Mouse (Mus musculus) thymus, adult 2 months (tissue): ENCODE measurements around the gene Ift122.

ENCODE experiments used
- CTCF ChIP-seq: fragments of 200-500 bp; IDR thresholded peaks from 2 replicates; pipeline ENCODE4 v1.5.1; 2012; ENCODE audit warnings: mild to moderate bottlenecking, control low read depth, low read length, moderate library complexity, borderline replicate concordance; ENCODE audit not compliant: control insufficient read depth, poor library complexity, insufficient read depth; ENCODE audit errors: extremely low read depth
- POLR2A ChIP-seq: fragments of 200-500 bp; IDR thresholded peaks from 2 replicates; pipeline ENCODE4 v1.6.1; 2012; ENCODE audit warnings: mild to moderate bottlenecking, low read length, control low read depth, moderate library complexity; ENCODE audit not compliant: control insufficient read depth, poor library complexity, insufficient read depth; ENCODE audit errors: extremely low read depth

- TF ChIP-seq POLR2A (no peak), CTCF (no peak)
Observed at GRCm38 (mm10) chr6:115935544-115935943, 82.3 kb downstream of the Ift122 start.
